Mouse (Mus musculus) forebrain, embryonic 15.5 days (tissue): ENCODE data around the gene Csf2ra. TPM values are rescaled to one million over a fixed set of nuclear protein-coding genes. Genes with fewer than 3 reads are reported as not detected.
A peak's percentile ranks its signal among the peaks of the same experiment; 100 is the strongest.
"Not testable (repeated sequence)": the region's sequence is repeated elsewhere in the genome, so short reads cannot be mapped to it uniquely, and the experiment has no call there.

ENCODE experiments used
- ATAC-seq: fragments of 200-750 bp; cut with Nextera tagmentation; replicated peaks from 2 replicates; pipeline ENCODE4 v1.8.0; 2017; ENCODE audit warnings: mild to moderate bottlenecking, moderate TSS enrichment, moderate library complexity
- H3K27ac ChIP-seq: fragments of 300-500 bp; sonication (generic); replicated peaks from 2 replicates; pipeline ENCODE4 v1.5.1; 2015; ENCODE audit warnings: mild to moderate bottlenecking, inconsistent platforms
- H3K27me3 ChIP-seq: fragments of 300-500 bp; sonication (generic); 2 replicates; pipeline ENCODE4 v1.6.1; 2015; ENCODE audit warnings: inconsistent platforms
- H3K36me3 ChIP-seq: fragments of 300-500 bp; sonication (generic); 2 replicates; pipeline ENCODE4 v1.6.1; 2015; ENCODE audit warnings: mild to moderate bottlenecking, inconsistent platforms
- H3K4me1 ChIP-seq: fragments of 300-500 bp; sonication (generic); 2 replicates; pipeline ENCODE4 v1.6.1; 2015; ENCODE audit warnings: inconsistent platforms
- H3K4me2 ChIP-seq: fragments of 300-500 bp; sonication (generic); replicated peaks from 2 replicates; pipeline ENCODE4 v1.6.1; 2015; ENCODE audit warnings: mild to moderate bottlenecking, inconsistent platforms
- H3K4me3 ChIP-seq: fragments of 300-500 bp; sonication (generic); 2 replicates; pipeline ENCODE4 v1.5.1; 2015; ENCODE audit warnings: mild to moderate bottlenecking, inconsistent platforms
- H3K9ac ChIP-seq: fragments of 300-500 bp; sonication (generic); replicated peaks from 2 replicates; pipeline ENCODE4 v1.6.1; 2015; ENCODE audit warnings: mild to moderate bottlenecking, inconsistent platforms
- H3K9me3 ChIP-seq: fragments of 300-500 bp; sonication (generic); 2 replicates; pipeline ENCODE4 v1.6.1; 2016; ENCODE audit warnings: inconsistent platforms
- WGBS: fragments of 180-500 bp; shearing (Covaris S2); methylation state at CpG from one replicate; pipeline ENCODE4 v1.1.7; 2015; ENCODE audit warnings: mixed read lengths; 5-methylcytosine and 5-hydroxymethylcytosine counted together
- polyA plus RNA-seq: library from polyadenylated mRNA; unstranded; fragments of >200 nt; fragmentation: Nextera tagmentation; extraction: Ambion mirVana; gene quantifications from 2 replicates; pipeline ENCODE4 v1.2.1, GENCODE M21; 2015

Gene Csf2ra
- polyA plus RNA-seq = 32.7 and 36.8 TPM in 2 replicates

GRCm38 (mm10) chr19:61227941-61228701 lies at the start of gene Csf2ra:
Gene Csf2ra, minus strand, starts transcription at chr19:61228429.
- Histone ChIP-seq H3K4me1 (peaks cover 16% of the 10 kb centered on the region), H3K27me3 (no peaks in the 10 kb centered on the region), H3K4me3 (peak within 1 kb of the TSS; percentile 60), H3K9me3 (no peaks in the 10 kb centered on the region), H3K36me3 (no peaks in the 10 kb centered on the region), H3K4me2 (peak within 1 kb of the TSS; percentile 51), H3K27ac (peak within 1 kb of the TSS; percentile 89), H3K9ac (peak within 1 kb of the TSS; percentile 16)
- no peak for ATAC-seq
- WGBS = 60% methylated on average over 36 of the region's 36 CpGs

GRCm38 (mm10) chr19:61275446-61275845 lies 47.2 kb upstream of the Csf2ra start:
- H3K4me1 ChIP-seq = no peaks in the 10 kb centered on the region
- H3K27me3 ChIP-seq = no peaks in the 10 kb centered on the region
- H3K4me3 ChIP-seq = no peak overlapping the region
- H3K36me3 ChIP-seq = no peaks in the 10 kb centered on the region
- no peaks in the 10 kb centered on the region for H3K9me3 ChIP-seq
- H3K9ac ChIP-seq = no peak overlapping the region
- H3K4me2 ChIP-seq = no peak overlapping the region
- H3K27ac ChIP-seq = no peak overlapping the region
- ATAC-seq = no peak
- 90% methylated on average over 1 of the region's 1 CpGs for WGBS

- not testable (repeated sequence) for H3K9ac ChIP-seq, H3K27me3 ChIP-seq, ATAC-seq, H3K4me2 ChIP-seq, H3K9me3 ChIP-seq, H3K4me1 ChIP-seq, H3K27ac ChIP-seq, H3K36me3 ChIP-seq, H3K4me3 ChIP-seq
- 47% methylated on average over 11 of the region's 11 CpGs for WGBS
Measured at GRCm38 (mm10) chr19:61269141-61269540, 40.9 kb upstream of the Csf2ra start.

- no peak for ATAC-seq
- no peaks in the 10 kb centered on the region for H3K4me1 ChIP-seq
- no peak overlapping the region for H3K9ac ChIP-seq
- H3K4me3 ChIP-seq = no peak overlapping the region
- H3K4me2 ChIP-seq = no peak overlapping the region
- 25% methylated on average over 7 of the region's 7 CpGs for WGBS
- no peaks in the 10 kb centered on the region for H3K9me3 ChIP-seq
- no peaks in the 10 kb centered on the region for H3K36me3 ChIP-seq
- no peaks in the 10 kb centered on the region for H3K27me3 ChIP-seq
- H3K27ac ChIP-seq = no peak overlapping the region
Measured at GRCm38 (mm10) chr19:61267141-61267540, 38.9 kb upstream of the Csf2ra start.

GRCm38 (mm10) chr19:61266651-61267050 lies 38.4 kb upstream of the Csf2ra start:
- no peaks in the 10 kb centered on the region for H3K36me3 ChIP-seq
- no peak overlapping the region for H3K27ac ChIP-seq
- no peaks in the 10 kb centered on the region for H3K4me1 ChIP-seq
- no peak overlapping the region for H3K4me3 ChIP-seq
- no peak overlapping the region for H3K9ac ChIP-seq
- H3K27me3 ChIP-seq = no peaks in the 10 kb centered on the region
- 5% methylated on average over 25 of the region's 26 CpGs for WGBS
- H3K9me3 ChIP-seq = no peaks in the 10 kb centered on the region
- ATAC-seq = no peak
- no peak overlapping the region for H3K4me2 ChIP-seq

- H3K27me3 ChIP-seq = no peaks in the 10 kb centered on the region
- no peaks in the 10 kb centered on the region for H3K4me1 ChIP-seq
- WGBS = 3% methylated on average over 12 of the region's 12 CpGs
- no peak overlapping the region for H3K9ac ChIP-seq
- no peak overlapping the region for H3K4me3 ChIP-seq
- H3K27ac ChIP-seq = no peak overlapping the region
- no peak for ATAC-seq
- no peaks in the 10 kb centered on the region for H3K36me3 ChIP-seq
- no peak overlapping the region for H3K4me2 ChIP-seq
- H3K9me3 ChIP-seq = no peaks in the 10 kb centered on the region
Measured at GRCm38 (mm10) chr19:61266246-61266615, 38.0 kb upstream of the Csf2ra start.

GRCm38 (mm10) chr19:61265349-61266245 lies 37.4 kb upstream of the Csf2ra start:
- Histone ChIP-seq H3K27ac (no peak overlapping the region), H3K36me3 (no peaks in the 10 kb centered on the region), H3K4me2 (no peak overlapping the region), H3K9ac (no peak overlapping the region), H3K4me3 (no peak overlapping the region), H3K9me3 (no peaks in the 10 kb centered on the region), H3K4me1 (no peaks in the 10 kb centered on the region), H3K27me3 (no peaks in the 10 kb centered on the region)
- ATAC-seq = no peak
- WGBS = 28% methylated on average over 3 of the region's 3 CpGs

- Histone ChIP-seq H3K36me3 (no peaks in the 10 kb centered on the region), H3K9ac (no peak overlapping the region), H3K9me3 (no peaks in the 10 kb centered on the region), H3K27me3 (no peaks in the 10 kb centered on the region), H3K27ac (no peak overlapping the region), H3K4me1 (no peaks in the 10 kb centered on the region), H3K4me3 (no peak overlapping the region), H3K4me2 (no peak overlapping the region)
- ATAC-seq = no peak
Measured at GRCm38 (mm10) chr19:61264933-61265332, 36.7 kb upstream of the Csf2ra start.

- H3K4me2 ChIP-seq = no peak overlapping the region
- H3K36me3 ChIP-seq = no peaks in the 10 kb centered on the region
- no peak overlapping the region for H3K27ac ChIP-seq
- ATAC-seq = no peak
- no peaks in the 10 kb centered on the region for H3K9me3 ChIP-seq
- WGBS = 100% methylated on average over 1 of the region's 1 CpGs
- H3K9ac ChIP-seq = no peak overlapping the region
- no peaks in the 10 kb centered on the region for H3K27me3 ChIP-seq
- no peak overlapping the region for H3K4me3 ChIP-seq
- H3K4me1 ChIP-seq = no peaks in the 10 kb centered on the region
Measured at GRCm38 (mm10) chr19:61264227-61264626, 36.0 kb upstream of the Csf2ra start.

GRCm38 (mm10) chr19:61261241-61261640 lies 33.0 kb upstream of the Csf2ra start:
- no peaks in the 10 kb centered on the region for H3K36me3 ChIP-seq
- H3K4me1 ChIP-seq = no peaks in the 10 kb centered on the region
- WGBS = 81% methylated on average over 1 of the region's 1 CpGs
- H3K4me2 ChIP-seq = no peak overlapping the region
- no peak overlapping the region for H3K9ac ChIP-seq
- H3K27me3 ChIP-seq = no peaks in the 10 kb centered on the region
- ATAC-seq = no peak
- H3K4me3 ChIP-seq = no peak overlapping the region
- H3K9me3 ChIP-seq = no peaks in the 10 kb centered on the region
- no peak overlapping the region for H3K27ac ChIP-seq

GRCm38 (mm10) chr19:61257733-61258132 lies 29.5 kb upstream of the Csf2ra start:
- Histone ChIP-seq H3K27me3 (no peaks in the 10 kb centered on the region), H3K36me3 (no peaks in the 10 kb centered on the region), H3K4me1 (no peaks in the 10 kb centered on the region), H3K9ac (no peak overlapping the region), H3K27ac (no peak overlapping the region), H3K4me2 (no peak overlapping the region), H3K9me3 (no peaks in the 10 kb centered on the region), H3K4me3 (no peak overlapping the region)
- WGBS = 94% methylated on average over 18 of the region's 18 CpGs
- ATAC-seq = no peak

GRCm38 (mm10) chr19:61256166-61256887 lies 28.1 kb upstream of the Csf2ra start:
- ATAC-seq = no peak
- WGBS = 93% methylated on average over 7 of the region's 7 CpGs
- Histone ChIP-seq H3K4me3 (no peak overlapping the region), H3K9ac (no peak overlapping the region), H3K27me3 (no peaks in the 10 kb centered on the region), H3K4me2 (no peak overlapping the region), H3K4me1 (no peaks in the 10 kb centered on the region), H3K36me3 (no peaks in the 10 kb centered on the region), H3K27ac (no peak overlapping the region), H3K9me3 (no peaks in the 10 kb centered on the region)
